Mouse (Mus musculus) layer of hippocampus, postnatal 25 days (tissue): ENCODE results near the gene Ccdc162. TPM values are rescaled to one million over a fixed set of nuclear protein-coding genes. Genes with fewer than 3 reads are reported as not detected.

Experiments
- DNase-seq, 2 experiments: peaks; one replicate each; pipeline ENCODE4 v3.0.0; 2022; ENCODE audit warnings: mixed read lengths in 2 of 2, low spot score in 1 of 2; ENCODE audit errors: extremely low spot score in 1 of 2
- microRNA-seq, 2 experiments: library from miRNA; unstranded; fragments of <30 nt; microRNA quantifications; one replicate each; pipeline ENCODE4 v1.2.0; 2021
- total RNA-seq, 2 experiments: library from RNA; stranded (reverse); gene quantifications; 2 replicates each; pipeline ENCODE4 v1.2.3; 2021

The Ccdc162 gene
- total RNA-seq, 2 experiments from 2014 or later = 1.1 to 1.2 TPM

DNA sequence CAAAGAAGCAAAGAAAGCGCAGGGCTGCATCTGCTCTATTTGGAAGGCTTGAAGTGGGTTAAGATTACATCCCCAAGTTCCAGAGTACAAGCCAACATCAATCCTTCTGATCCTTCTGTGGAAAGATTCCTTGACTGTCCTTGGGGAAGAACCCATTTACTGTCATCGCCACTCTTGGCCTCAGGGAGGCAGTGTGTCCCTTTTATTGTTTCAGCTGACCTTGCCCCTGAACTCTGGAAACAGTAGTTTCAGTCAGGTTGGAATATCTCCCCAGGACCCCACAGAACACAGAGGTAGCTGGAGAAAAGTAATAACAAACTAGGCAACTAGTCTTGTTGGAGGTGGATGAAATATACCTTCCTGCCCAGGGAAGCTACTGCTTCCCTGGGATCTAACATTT, 207.3 kb downstream of the Ccdc162 start:
- no peak for DNase-seq

DNA sequence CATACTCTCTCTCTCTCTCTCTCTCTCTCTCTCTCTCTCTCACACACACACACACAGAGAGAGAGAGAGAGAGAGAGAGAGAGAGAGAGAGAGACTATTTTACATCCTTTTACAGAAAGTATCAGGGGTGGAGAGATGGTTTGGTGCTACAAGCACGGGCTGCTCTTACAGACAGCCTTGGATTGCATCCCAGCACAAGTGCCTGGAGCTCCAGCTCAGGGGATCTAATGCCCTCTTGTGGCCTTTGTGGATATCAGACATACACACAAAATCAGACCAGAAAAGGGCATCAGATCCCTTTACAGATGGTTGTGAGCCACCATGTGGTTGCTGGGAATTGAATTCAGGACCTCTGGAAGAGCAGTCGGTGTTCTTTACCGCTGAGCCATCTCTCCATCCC, 211.0 kb downstream of the Ccdc162 start:
- peak in 1 of 2 experiments; percentile 50 for DNase-seq

DNA sequence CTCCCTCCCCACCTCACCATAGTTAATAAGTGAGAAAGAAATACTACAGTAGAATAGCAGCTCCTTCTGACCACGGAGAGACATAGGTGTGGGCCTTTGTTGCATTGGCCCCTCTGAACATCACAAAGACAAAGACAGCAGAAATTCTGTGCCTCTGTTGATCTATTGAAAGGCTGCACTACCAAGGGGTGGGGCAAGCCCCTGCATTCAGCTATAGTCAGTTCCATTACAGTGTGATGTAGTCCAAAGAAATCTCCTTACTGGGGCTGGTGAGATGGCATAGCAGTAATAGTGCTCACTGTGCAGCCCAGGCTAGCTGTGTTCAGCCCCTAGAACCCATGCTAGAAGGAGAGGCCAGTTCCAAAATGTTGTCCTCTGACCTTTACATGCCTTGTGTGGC, 211.4 kb downstream of the Ccdc162 start:
- DNase-seq = no peak

DNA sequence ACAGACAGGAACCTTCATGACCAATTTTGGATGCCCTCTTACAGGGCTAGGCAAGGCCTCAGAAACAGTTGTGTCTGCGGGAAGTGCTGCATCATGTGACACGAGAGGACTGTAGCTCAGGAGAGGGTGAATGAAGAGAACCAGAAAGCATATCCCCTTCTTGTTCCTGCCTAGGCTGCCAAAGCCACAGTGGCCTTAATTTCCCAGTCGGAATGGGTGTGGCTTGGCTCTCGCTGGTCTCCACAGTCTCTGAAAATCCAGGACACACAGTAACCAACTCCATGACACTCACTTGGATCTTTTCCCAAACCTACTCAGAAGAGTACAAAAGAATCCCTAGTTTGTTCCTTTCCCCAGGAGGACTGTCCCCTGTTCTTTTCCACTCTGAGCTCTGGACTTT, 215.5 kb downstream of the Ccdc162 start:
- DNase-seq = no peak

DNA sequence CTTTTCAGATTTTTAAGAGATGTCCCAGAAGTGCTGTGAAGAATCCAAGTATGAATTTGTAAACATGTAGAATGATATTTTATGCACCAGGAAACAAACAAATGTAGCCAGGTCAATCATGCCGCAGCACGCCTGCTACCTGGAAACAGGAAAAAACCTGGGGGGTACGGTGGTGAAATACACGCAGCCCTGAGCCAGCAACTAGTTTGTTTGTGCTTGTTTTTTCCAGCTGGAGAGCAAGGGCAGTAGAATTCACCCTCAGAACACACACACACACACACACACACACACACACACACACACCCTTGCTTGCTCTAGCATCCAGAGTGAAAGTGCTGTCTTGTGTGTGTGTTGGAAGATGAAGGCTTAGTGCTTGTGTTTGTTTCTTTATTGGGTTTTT, 225.3 kb downstream of the Ccdc162 start:
- DNase-seq = no peak

DNA sequence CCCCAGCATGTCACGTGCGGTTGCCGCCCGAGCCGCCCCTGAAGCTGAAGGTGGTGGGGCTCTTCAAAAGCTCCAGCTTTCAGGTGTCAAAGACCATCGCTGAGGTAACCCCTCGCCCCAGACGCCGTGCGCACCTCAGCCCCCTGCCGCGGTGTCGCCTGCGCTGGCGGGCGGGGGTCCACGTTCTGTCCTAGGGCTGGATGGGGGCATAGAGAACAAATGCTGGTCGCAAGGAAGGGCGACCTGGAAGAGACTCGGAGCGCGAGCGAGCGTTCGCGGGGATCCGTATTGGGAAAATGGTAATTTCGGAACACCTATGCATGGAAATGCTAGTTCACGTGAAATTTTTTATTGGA, 225.9 kb downstream of the Ccdc162 start:
- no peak for DNase-seq

DNA sequence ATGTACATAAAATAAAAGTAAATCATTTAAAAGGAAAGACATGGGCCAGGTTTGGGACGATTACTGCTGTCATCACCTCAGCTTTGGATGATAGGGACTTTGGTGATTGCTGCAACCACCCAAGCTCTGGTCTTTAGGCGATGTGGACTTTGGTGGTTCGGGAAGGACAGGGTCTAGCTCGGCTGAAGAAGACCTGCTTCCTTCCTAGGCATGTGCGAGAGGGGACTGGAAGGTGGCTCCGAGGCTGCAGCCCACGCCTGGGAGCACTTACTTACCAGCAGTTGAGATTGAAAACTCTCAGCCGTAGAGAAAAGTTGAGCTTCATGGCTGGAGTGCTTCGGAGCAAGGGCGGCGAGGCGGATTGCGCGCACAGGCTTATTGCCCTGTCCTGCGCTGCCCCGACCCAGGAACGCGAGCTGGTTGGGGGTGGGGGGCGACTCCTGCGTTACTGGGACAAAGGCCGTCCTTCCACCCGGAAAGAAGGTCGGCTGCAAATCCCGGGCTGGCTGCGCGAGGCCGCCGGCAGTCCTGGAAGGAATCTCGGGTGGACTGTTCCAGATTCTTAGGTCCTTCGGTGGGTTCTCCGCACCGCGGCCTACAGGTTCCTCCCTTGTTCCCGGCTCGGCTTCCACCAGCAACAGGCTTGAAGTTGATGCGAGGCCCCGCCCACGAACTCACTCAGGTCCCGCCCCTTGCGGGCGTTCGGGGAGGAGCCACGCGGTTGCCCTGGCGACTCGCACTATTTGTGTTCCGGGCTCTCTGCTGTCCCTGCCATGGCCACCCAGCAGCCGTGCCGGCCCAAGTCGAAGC, 226.5 kb downstream of the Ccdc162 start, which contains the start of the genes Smpd2 and Ppil6:
Gene Smpd2 (minus strand): TSS at position 662 of the 810 bp plus-strand sequence.
Gene Ppil6 (plus strand): TSS at position 732 of the 810 bp plus-strand sequence.
- peak; percentile 81 to 85 for DNase-seq

DNA sequence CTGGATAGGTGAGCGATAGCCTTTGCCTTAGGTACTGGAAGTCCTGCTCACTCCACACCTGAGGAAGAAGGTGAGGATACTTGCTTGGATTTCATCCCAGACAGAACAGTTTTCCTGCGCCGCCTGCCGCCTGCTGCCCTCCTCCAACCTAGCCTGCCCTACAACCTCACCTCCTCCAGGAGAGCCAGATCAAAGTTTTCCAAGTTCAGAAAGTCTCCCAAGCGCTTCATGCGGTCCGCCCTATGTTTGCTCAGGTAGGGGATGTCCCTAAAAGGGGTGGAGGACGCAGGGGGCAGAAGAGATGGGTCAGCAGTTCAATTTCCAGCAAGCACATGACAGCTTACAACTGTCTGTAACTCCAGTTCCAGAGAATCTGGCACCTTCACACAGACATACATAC, 227.1 kb downstream of the Ccdc162 start:
- DNase-seq = no peak

DNA sequence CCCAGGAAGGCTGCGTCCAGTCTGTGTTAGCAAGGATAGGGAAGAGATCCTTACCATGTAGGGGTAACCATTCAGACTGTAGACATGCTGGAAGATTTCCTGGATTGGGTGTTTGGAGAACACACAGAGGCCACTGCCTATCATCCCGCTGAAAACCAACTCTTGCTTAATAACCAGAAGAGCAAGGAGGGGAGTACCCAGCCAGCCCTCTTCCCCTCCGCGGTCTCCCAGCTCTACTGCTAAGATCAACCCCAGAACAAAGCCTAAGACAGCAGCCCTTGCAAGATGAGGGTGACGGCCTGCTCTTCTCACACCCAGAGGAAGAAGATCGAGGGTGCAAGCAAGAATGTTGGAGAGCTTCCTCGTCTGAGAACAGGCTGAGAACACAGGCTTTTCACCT, 227.6 kb downstream of the Ccdc162 start:
- no peak for DNase-seq

Small RNA genes within 50 kb of the gene (microRNA-seq; reads per million reads assigned to microRNA genes)
- gene Mir3473b = 0 reads per million in 2 experiments

Other genes starting within 250 kb of the Ccdc162 start
- 10 to 100 TPM; 15.7 to 18.8 TPM for gene Mical1, start 240.3 kb downstream of the Ccdc162 start, total RNA-seq
- gene Smpd2, start 226.3 kb downstream of the Ccdc162 start, total RNA-seq = 10 to 100 TPM; 25.9 to 27.6 TPM
- gene Ppil6, start 226.2 kb downstream of the Ccdc162 start, total RNA-seq = 1 to 10 TPM; 5.8 to 8.0 TPM
- 10 to 100 TPM; 55.8 to 58.1 TPM for gene Cd164, start 197.2 kb downstream of the Ccdc162 start, total RNA-seq
- gene Cep57l1, start 93.2 kb upstream of the Ccdc162 start, total RNA-seq = 1 to 10 TPM; 5.1 to 8.4 TPM
- gene Sesn1, start 93.3 kb upstream of the Ccdc162 start, total RNA-seq = 10 to 100 TPM; 45.4 to 51.1 TPM